In the genomic region with DNA sequence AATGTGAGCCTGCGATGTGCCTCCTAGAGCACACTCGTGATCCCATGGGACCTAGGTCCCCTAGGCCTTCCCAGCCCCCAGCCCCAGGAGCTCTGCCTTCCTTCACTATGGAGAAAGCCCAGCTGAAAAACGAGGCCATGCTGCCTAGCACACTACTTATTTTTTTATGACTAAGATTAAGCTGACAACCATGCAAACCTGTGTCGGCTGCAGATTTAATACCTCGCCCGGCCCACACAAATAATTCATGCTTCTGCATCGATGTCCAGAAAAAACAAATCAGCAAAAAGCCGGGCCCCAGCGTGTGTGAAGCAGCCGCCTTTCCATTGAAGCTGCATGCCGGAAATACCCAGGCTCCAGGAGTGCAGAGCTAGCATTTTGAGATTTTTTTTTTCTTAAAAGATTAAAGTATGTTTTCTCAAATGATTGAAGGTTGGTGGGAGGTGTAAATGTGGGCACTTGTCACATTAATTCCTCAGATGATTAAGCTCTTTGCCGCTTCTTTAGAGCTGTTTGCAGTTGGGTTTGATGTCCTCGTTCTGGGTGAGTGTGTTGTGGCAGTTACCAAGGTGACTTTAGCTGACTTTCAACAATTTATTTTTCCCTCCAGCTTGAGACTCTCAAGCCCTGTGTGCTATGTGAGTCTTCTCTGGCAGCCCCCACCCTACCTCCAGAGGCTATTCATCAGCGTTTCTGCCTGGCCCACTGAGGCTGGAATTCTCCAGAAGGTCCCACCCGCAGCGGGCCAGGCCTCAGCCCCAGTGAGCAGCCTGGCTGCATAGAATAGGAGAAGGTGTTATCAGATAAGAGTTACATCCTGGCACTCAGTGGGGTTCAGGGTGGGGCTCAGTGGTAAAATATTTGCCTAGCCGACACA, we compare ENCODE assay signal across 8 mouse cellular contexts. TPM values are rescaled to one million over a fixed set of nuclear protein-coding genes. Genes with fewer than 3 reads are reported as not detected.
DNase-seq lines count a peak whose midpoint lies in the region; ATAC-seq and TF ChIP-seq lines count a peak whose summit lies in the region.

No protein-coding gene starts in this region.

- H3K27ac ChIP-seq in lung, embryonic 16.5 days (ENCODE audit: low read length): peak overlapping the region; percentile 83
- H3K27ac ChIP-seq in embryonic facial prominence, embryonic 10.5 days (replicated peaks): peak overlapping the region; percentile 69
- H3K27ac ChIP-seq in kidney, postnatal 0 days: peak overlapping the region; percentile 73
- peak overlapping the region; percentile 82 for H3K27ac ChIP-seq in midbrain, postnatal 0 days (ENCODE audit: low read depth, low read length)

- H3K36me3 ChIP-seq in lung, embryonic 16.5 days (ENCODE audit: control insufficient read depth, insufficient read depth, low read length): peaks cover 11% of the 10 kb centered on the region
- peaks cover 64% of the 10 kb centered on the region for H3K36me3 ChIP-seq in embryonic facial prominence, embryonic 10.5 days (replicated peaks)
- H3K36me3 ChIP-seq in kidney, postnatal 0 days (ENCODE audit: insufficient read depth, low read length): peaks cover 20% of the 10 kb centered on the region; the same call in 1 of the 2 replicates
- H3K36me3 ChIP-seq in midbrain, postnatal 0 days (ENCODE audit: insufficient read depth, low read length): peaks cover 13% of the 10 kb centered on the region; the same call in 1 of the 2 replicates

- no peak overlapping the region for H3K4me3 ChIP-seq in lung, embryonic 16.5 days (ENCODE audit: low read length)
- H3K4me3 ChIP-seq in embryonic facial prominence, embryonic 10.5 days: no peak overlapping the region
- H3K4me3 ChIP-seq in kidney, postnatal 0 days (replicated peaks; ENCODE audit: low read depth, low read length): no peak overlapping the region
- no peak overlapping the region for H3K4me3 ChIP-seq in midbrain, postnatal 0 days (ENCODE audit: low read depth, low read length)

- H3K27me3 ChIP-seq in lung, embryonic 16.5 days (ENCODE audit: control insufficient read depth, insufficient read depth, low read depth, low read length): no peaks in the 10 kb centered on the region
- no peaks in the 10 kb centered on the region for H3K27me3 ChIP-seq in embryonic facial prominence, embryonic 10.5 days (replicated peaks; ENCODE audit: low read depth, poor library complexity, severe bottlenecking)
- H3K27me3 ChIP-seq in kidney, postnatal 0 days (ENCODE audit: insufficient read depth, low read length): no peaks in the 10 kb centered on the region
- no peaks in the 10 kb centered on the region for H3K27me3 ChIP-seq in midbrain, postnatal 0 days (ENCODE audit: insufficient read depth, low read length)

- peak overlapping the region; percentile 27; the same call in 1 of the 2 replicates for H3K9ac ChIP-seq in lung, embryonic 16.5 days (ENCODE audit: low read length)
- 0 out of 2 replicates have a peak overlapping the region, but pooled peaks have one; percentile 8 for H3K9ac ChIP-seq in kidney, postnatal 0 days (ENCODE audit: low read depth, low read length)
- H3K9ac ChIP-seq in midbrain, postnatal 0 days (replicated peaks; ENCODE audit: low read length, poor library complexity, severe bottlenecking): peak overlapping the region; percentile 42; the same call in 1 of the 2 replicates

- H3K4me1 ChIP-seq in lung, embryonic 16.5 days (replicated peaks; ENCODE audit: control insufficient read depth, insufficient read depth, low read length): peaks cover 26% of the 10 kb centered on the region
- peaks cover 45% of the 10 kb centered on the region for H3K4me1 ChIP-seq in embryonic facial prominence, embryonic 10.5 days
- H3K4me1 ChIP-seq in kidney, postnatal 0 days (replicated peaks; ENCODE audit: insufficient read depth, low read length): peaks cover 30% of the 10 kb centered on the region
- peaks cover 10% of the 10 kb centered on the region for H3K4me1 ChIP-seq in midbrain, postnatal 0 days (ENCODE audit: insufficient read depth, low read length)

- DNase-seq in lung, postnatal 14 days: no peak
- DNase-seq in embryonic facial prominence, embryonic 10.5 days (ENCODE audit: low spot score): no peak
- peak; percentile 76 for DNase-seq in kidney, postnatal 0 days (ENCODE audit: low spot score)
- DNase-seq in midbrain, postnatal 0 days (ENCODE audit: low spot score): peak; percentile 69
- no peak for DNase-seq in layer of hippocampus, postnatal 14 days (ENCODE audit: low spot score in 2 of 2)
- no peak for DNase-seq in cerebellum, adult 11-12 months
- no peak for DNase-seq in c-Kit-positive CD71-positive TER-119-positive erythroid progenitor cells, embryonic 14.5 days (ENCODE audit: low spot score)

- H3K4me2 ChIP-seq in lung, embryonic 16.5 days (ENCODE audit: low read depth, low read length): no peak overlapping the region
- H3K4me2 ChIP-seq in kidney, postnatal 0 days (ENCODE audit: low read length): no peak overlapping the region
- H3K4me2 ChIP-seq in midbrain, postnatal 0 days (ENCODE audit: low read depth, low read length, poor library complexity, severe bottlenecking): no peak overlapping the region

- TF ChIP-seq CTCF in kidney, postnatal 0 days (IDR thresholded peaks at IDR 0.05; ENCODE audit: low read depth): no peak
- TF ChIP-seq CTCF in midbrain, postnatal 0 days (IDR thresholded peaks at IDR 0.05): no peak

- WGBS in lung, embryonic 16.5 days: 23% methylated on average over 17 of the region's 17 CpGs
- 65% methylated on average over 17 of the region's 17 CpGs for WGBS in embryonic facial prominence, embryonic 10.5 days
- 11% methylated on average over 17 of the region's 17 CpGs for WGBS in kidney, postnatal 0 days
- WGBS in midbrain, postnatal 0 days: 5% methylated on average over 17 of the region's 17 CpGs

- H3K9me3 ChIP-seq in lung, embryonic 16.5 days (ENCODE audit: control insufficient read depth, low read length): no peaks in the 10 kb centered on the region
- no peaks in the 10 kb centered on the region for H3K9me3 ChIP-seq in embryonic facial prominence, embryonic 10.5 days
- H3K9me3 ChIP-seq in kidney, postnatal 0 days (replicated peaks; ENCODE audit: low read length): no peaks in the 10 kb centered on the region
- H3K9me3 ChIP-seq in midbrain, postnatal 0 days (ENCODE audit: low read length): no peaks in the 10 kb centered on the region

- ATAC-seq in lung, embryonic 16.5 days (ENCODE audit: low read depth): peak; percentile 53; the same call in 1 of the 2 replicates
- ATAC-seq in kidney, postnatal 0 days (replicated peaks; ENCODE audit: low FRiP score, low read depth): no peak
- ATAC-seq in midbrain, postnatal 0 days (ENCODE audit: low FRiP score): peak; percentile 39; the same call in 1 of the 2 replicates

RNA-seq across cellular contexts. Expression of a gene that starts 30.9 kb away (rescaled TPM):
- 22.4 and 24.9 TPM in 2 replicates for polyA plus RNA-seq in lung, embryonic 16.5 days (2015; fragmentation: Nextera tagmentation; extraction: Ambion mirVana)
- polyA plus RNA-seq in embryonic facial prominence, embryonic 10.5 days (2016; fragmentation: Nextera tagmentation; extraction: Ambion mirVana): 19.5 and 20.9 TPM in 2 replicates
- polyA plus RNA-seq in kidney, postnatal 0 days (2015; fragmentation: Nextera tagmentation; extraction: Ambion mirVana): 27.8 and 30.5 TPM in 2 replicates
- 96.6 and 103 TPM in 2 replicates for total RNA-seq in midbrain, postnatal 0 days (2014; rRNA removed)
- 27.8 and 30.4 TPM in 2 replicates for polyA plus RNA-seq in midbrain, postnatal 0 days (2015; fragmentation: Nextera tagmentation; extraction: Ambion mirVana)
- 100 to 1,000 TPM in 1 of 2 experiments, 10 to 100 TPM in 1; 98.9 to 110 TPM for total RNA-seq in layer of hippocampus, postnatal 14 days (2021)

Comparison
In these comparisons a context has a peak if more than half of its experiments do, and no peak if none do; other contexts are left out.
1. DNase-seq: peak in kidney, postnatal 0 days (single experiment) and midbrain, postnatal 0 days (single experiment); none in lung, postnatal 14 days (single experiment), embryonic facial prominence, embryonic 10.5 days (single experiment), layer of hippocampus, postnatal 14 days (0 of 2), cerebellum, adult 11-12 months (single experiment) and c-Kit-positive CD71-positive TER-119-positive erythroid progenitor cells, embryonic 14.5 days (single experiment).
2. Peak in every context shown above with its lines, with median percentiles within 50 percentile points of each other: H3K27ac ChIP-seq and H3K9ac ChIP-seq.